Mouse (Mus musculus) liver, embryonic 14.5 days (tissue): ENCODE measurements around the gene Bbox1. TPM values are rescaled to one million over a fixed set of nuclear protein-coding genes. Genes with fewer than 3 reads are reported as not detected.

Source experiments
- ATAC-seq: fragments of 200-750 bp; cut with Nextera tagmentation; 2 replicates; pipeline ENCODE4 v1.8.0; 2017; ENCODE audit warnings: moderate number of reproducible peaks, mild to moderate bottlenecking, moderate library complexity; ENCODE audit not compliant: insufficient read depth
- DNase-seq, 3 experiments: peaks; one replicate each; pipeline ENCODE4 v3.0.0-alpha.2; 2012 to 2013; ENCODE audit warnings: low read depth in 3 of 3, low spot score in 3 of 3
- H3K27ac ChIP-seq: fragments of 300-500 bp; sonication (generic); 2 replicates; pipeline ENCODE4 v1.5.1; 2014; ENCODE audit warnings: moderate library complexity, mild to moderate bottlenecking, control low read depth, inconsistent platforms
- H3K27me3 ChIP-seq: fragments of 300-500 bp; sonication (generic); 2 replicates; pipeline ENCODE4 v1.6.1; 2014; ENCODE audit warnings: mild to moderate bottlenecking, low read length, moderate library complexity; ENCODE audit not compliant: control insufficient read depth, insufficient read depth
- H3K36me3 ChIP-seq: fragments of 300-500 bp; sonication (generic); replicated peaks from 2 replicates; pipeline ENCODE4 v1.6.1; 2014; ENCODE audit warnings: low read depth; ENCODE audit not compliant: control insufficient read depth, insufficient read depth
- H3K4me1 ChIP-seq, 2 experiments: fragments of 200-500 bp in 1 of 2; fragments of 300-500 bp in 1 of 2; sonication (generic) in 1 of 2; replicated peaks; 2 replicates each; pipeline ENCODE4 v1.6.1; 2012 to 2014; ENCODE audit warnings: antibody characterized with exemption in 1 of 2, inconsistent platforms in 1 of 2, low read length in 1 of 2; ENCODE audit not compliant: control insufficient read depth in 2 of 2, insufficient read depth in 2 of 2
- H3K4me2 ChIP-seq: fragments of 300-500 bp; sonication (generic); 2 replicates; pipeline ENCODE4 v1.6.1; 2014; ENCODE audit warnings: low read depth, mild to moderate bottlenecking, control low read depth, moderate library complexity
- H3K4me3 ChIP-seq, 2 experiments: fragments of 200-500 bp in 1 of 2; fragments of 300-500 bp in 1 of 2; sonication (generic) in 1 of 2; 2 replicates each; pipeline ENCODE4 v1.5.1; 2012 to 2014; ENCODE audit warnings: low read depth in 2 of 2, low read length in 2 of 2, mild to moderate bottlenecking in 2 of 2, control low read depth in 1 of 2, inconsistent platforms in 1 of 2, moderate library complexity in 1 of 2; ENCODE audit not compliant: insufficient read depth in 1 of 2
- H3K9ac ChIP-seq: fragments of 300-500 bp; sonication (generic); replicated peaks from 2 replicates; pipeline ENCODE4 v1.6.1; 2014; ENCODE audit warnings: mild to moderate bottlenecking, control low read depth, moderate library complexity
- H3K9me3 ChIP-seq: fragments of 300-500 bp; sonication (generic); 2 replicates; pipeline ENCODE4 v1.6.1; 2016; ENCODE audit warnings: low read length, mixed read lengths; ENCODE audit not compliant: control insufficient read depth
- CTCF ChIP-seq: IDR thresholded peaks from 2 replicates; pipeline ENCODE4 v1.5.1; 2016; ENCODE audit warnings: antibody characterized with exemption, low read depth, control low read depth
- EP300 ChIP-seq: IDR thresholded peaks from 2 replicates; pipeline ENCODE4 v1.6.1; 2016; ENCODE audit warnings: antibody characterized with exemption, low read depth
- WGBS: fragments of 180-500 bp; shearing (Covaris S2); extraction: QIAGEN DNeasy Blood & Tissue Kit; methylation state at CpG from one replicate; pipeline ENCODE4 v1.1.7; 2014; ENCODE audit not compliant: insufficient replicate concordance; 5-methylcytosine and 5-hydroxymethylcytosine counted together
- polyA plus RNA-seq, 2 experiments: library from polyadenylated mRNA; depleted of rRNA in 1 of 2; stranded (reverse) in 1 of 2; unstranded in 1 of 2; fragments of >200 nt; fragmentation: Nextera tagmentation in 1 of 2; extraction: Ambion mirVana in 1 of 2; gene quantifications; 2 replicates each; pipeline versions ENCODE4 v1.2.1 to v1.2.3; 2012 to 2014

Gene Bbox1
- polyA plus RNA-seq, 2 experiments = 2.2 to 6.5 TPM

DNA sequence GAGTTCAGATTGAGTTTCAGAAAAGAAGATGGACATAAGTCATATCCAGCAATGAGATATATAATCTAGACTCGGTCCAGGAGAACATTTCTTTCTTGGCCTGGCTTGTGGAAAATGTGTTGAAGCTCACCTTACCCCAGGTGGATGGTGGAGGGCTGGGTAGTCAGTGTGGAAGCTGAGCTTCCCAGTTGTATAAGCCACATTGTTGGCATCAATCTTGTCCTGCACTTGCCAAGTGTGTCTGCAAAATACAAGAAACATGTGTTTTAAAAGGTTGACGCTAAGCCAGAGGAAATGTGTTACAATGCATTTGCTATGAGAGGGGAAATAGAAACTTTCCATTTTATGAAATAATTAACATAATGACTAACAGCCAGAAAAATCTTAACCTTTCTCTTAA lies 38.9 kb downstream of the Bbox1 start:
- no peak overlapping the region for H3K4me2 ChIP-seq
- ATAC-seq (no peak), DNase-seq (no peak)
- no peaks in the 10 kb centered on the region for H3K27me3 ChIP-seq
- TF ChIP-seq EP300 = no peak
- no peak for TF ChIP-seq CTCF
- H3K9me3 ChIP-seq = no peaks in the 10 kb centered on the region
- H3K9ac ChIP-seq = no peak overlapping the region
- no peak overlapping the region for H3K27ac ChIP-seq
- WGBS = 55% methylated on average over 2 of the region's 2 CpGs
- H3K36me3 ChIP-seq = no peaks in the 10 kb centered on the region
- H3K4me1 ChIP-seq = no peaks in the 10 kb centered on the region
- no peak overlapping the region for H3K4me3 ChIP-seq

- no peak overlapping the region for H3K4me3 ChIP-seq
- no peaks in the 10 kb centered on the region for H3K4me1 ChIP-seq
- H3K4me2 ChIP-seq = no peak overlapping the region
- no peak overlapping the region for H3K9ac ChIP-seq
- H3K27ac ChIP-seq = no peak overlapping the region
- no peaks in the 10 kb centered on the region for H3K9me3 ChIP-seq
- H3K36me3 ChIP-seq = no peaks in the 10 kb centered on the region
- ATAC-seq = no peak
- WGBS = 62% methylated on average over 2 of the region's 2 CpGs
- no peak for DNase-seq
- TF ChIP-seq CTCF (no peak), EP300 (no peak)
- H3K27me3 ChIP-seq = no peaks in the 10 kb centered on the region
Measured at GRCm38 (mm10) chr2:110274160-110274559, 40.2 kb downstream of the Bbox1 start.

GRCm38 (mm10) chr2:110269281-110269680 lies 45.1 kb downstream of the Bbox1 start:
- Histone ChIP-seq H3K4me1 (no peaks in the 10 kb centered on the region), H3K4me2 (no peak overlapping the region), H3K9ac (no peak overlapping the region), H3K27me3 (no peaks in the 10 kb centered on the region), H3K27ac (no peak overlapping the region), H3K36me3 (no peaks in the 10 kb centered on the region), H3K9me3 (no peaks in the 10 kb centered on the region), H3K4me3 (no peak overlapping the region)
- no peak for DNase-seq
- WGBS = 66% methylated on average over 3 of the region's 3 CpGs
- TF ChIP-seq CTCF (no peak), EP300 (no peak)
- ATAC-seq = no peak

- WGBS = 60% methylated on average over 9 of the region's 9 CpGs
- no peak for DNase-seq
- Histone ChIP-seq H3K9me3 (no peaks in the 10 kb centered on the region), H3K27me3 (no peaks in the 10 kb centered on the region), H3K9ac (no peak overlapping the region), H3K27ac (no peak overlapping the region), H3K4me3 (no peak overlapping the region), H3K4me2 (no peak overlapping the region), H3K36me3 (no peaks in the 10 kb centered on the region), H3K4me1 (no peaks in the 10 kb centered on the region)
- no peak for TF ChIP-seq CTCF
- ATAC-seq = no peak
Measured at GRCm38 (mm10) chr2:110232252-110232651, 82.1 kb downstream of the Bbox1 start.

GRCm38 (mm10) chr2:110230753-110231152 lies 83.6 kb downstream of the Bbox1 start:
- H3K9ac ChIP-seq = no peak overlapping the region
- H3K4me3 ChIP-seq = no peak overlapping the region
- TF ChIP-seq EP300 = no peak
- no peak for DNase-seq
- H3K27ac ChIP-seq = no peak overlapping the region
- H3K36me3 ChIP-seq = no peaks in the 10 kb centered on the region
- no peaks in the 10 kb centered on the region for H3K9me3 ChIP-seq
- 49% methylated on average over 4 of the region's 4 CpGs for WGBS
- no peaks in the 10 kb centered on the region for H3K4me1 ChIP-seq
- ATAC-seq = no peak
- H3K4me2 ChIP-seq = no peak overlapping the region
- no peaks in the 10 kb centered on the region for H3K27me3 ChIP-seq
